Mouse (Mus musculus): Measurements from ENCODE around the gene Glt1d1. TPM values are rescaled to one million over a fixed set of nuclear protein-coding genes. Genes with fewer than 3 reads are reported as not detected.
"Not testable (repeated sequence)": the region's sequence is repeated elsewhere in the genome, so short reads cannot be mapped to it uniquely, and the experiment has no call there.

Gene Glt1d1
- polyA plus RNA-seq, 1 experiment from 2014 or later = 0.04 TPM

DNA sequence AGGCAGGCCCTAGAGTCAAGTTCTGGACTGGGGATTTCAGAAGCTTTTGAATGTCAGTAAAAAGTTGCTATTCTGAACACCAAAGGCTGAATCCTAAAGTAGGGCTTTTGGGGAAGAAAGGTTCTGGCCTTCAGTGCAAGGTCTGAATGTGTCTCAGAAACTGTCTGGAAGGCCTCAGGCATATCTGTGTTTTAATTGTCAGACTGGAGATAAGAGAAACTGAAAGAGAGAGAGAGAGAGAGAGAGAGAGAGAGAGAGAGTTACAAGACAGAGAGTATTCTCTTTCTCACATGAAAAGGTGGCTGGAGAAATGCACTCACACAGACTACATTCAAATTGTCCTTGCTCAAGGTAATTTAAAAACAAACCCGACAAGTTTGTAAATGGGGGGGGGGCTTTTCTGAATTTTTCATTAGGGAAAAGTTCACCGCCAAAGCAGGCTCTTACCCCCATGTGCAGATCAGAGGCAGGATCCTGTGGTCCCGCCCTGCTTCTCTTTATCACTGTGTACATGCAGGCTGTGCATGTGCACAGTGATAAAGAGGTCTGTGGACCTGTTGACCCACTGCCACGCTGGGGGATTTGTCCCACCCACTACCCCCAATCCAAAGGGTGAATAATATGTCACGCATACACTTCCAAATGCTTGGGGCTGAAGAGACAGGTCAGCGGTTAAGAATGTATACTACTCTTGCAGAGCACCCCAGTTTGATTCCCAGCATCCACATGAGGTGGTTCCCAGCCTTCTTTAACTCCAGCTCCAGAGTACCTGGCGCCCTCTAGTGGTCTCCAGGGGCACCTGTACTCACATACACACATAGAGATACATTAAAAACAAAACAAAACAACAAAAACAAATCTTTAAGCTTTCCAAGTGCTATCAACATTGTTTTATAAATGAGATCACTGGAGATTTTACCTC, 83.0 kb downstream of the Glt1d1 start:
- no peak for ATAC-seq
- H3K9me3 ChIP-seq (ENCODE audit: control insufficient read depth) = no peaks in the 10 kb centered on the region
- 58% methylated on average over 7 of the region's 7 CpGs for WGBS

DNA sequence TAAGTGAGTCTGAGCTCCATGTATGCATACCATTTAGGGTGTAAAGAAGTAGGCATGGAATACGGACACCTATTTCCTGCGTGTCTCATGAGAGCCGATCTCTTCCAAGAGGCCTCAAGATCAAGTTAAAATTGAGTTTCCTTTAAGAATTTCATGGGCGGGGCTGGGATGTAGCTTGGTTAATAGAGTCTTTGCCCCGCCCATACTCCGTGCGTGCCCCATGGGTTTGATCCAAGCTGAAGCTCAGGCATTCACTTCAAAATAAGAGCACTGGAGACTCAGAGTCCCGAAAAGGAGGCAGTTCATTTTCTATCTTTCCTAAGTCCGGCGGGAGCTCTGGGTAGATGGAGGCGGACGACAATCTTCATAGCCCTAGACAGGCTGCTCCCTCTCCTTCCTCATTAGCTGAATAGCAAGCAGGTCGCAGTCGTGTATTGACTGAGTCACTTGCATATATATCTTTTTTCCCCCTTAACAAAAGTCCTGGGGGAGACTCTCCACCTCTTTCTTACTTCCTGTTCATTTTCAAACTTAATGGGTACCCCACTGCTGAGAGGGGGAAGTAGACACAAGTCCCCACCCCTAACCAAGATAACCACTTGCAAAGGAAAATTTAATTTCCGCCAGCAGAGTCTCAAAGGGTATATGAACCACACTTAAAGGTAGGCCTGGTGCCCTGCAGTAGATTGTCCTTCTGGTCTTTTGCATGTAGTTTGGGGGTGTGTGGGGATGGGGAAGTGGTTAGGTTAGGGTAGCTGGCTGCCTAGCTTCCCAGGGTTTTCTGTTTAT, 88.7 kb downstream of the Glt1d1 start:
- Histone ChIP-seq H3K9ac (ENCODE audit: low read depth, low read length) (no peak overlapping the region), H3K4me3 (ENCODE audit: low read depth, low read length) (no peak overlapping the region)

More for the DNA sequence above, 83.0 kb downstream of the Glt1d1 start:
- TF ChIP-seq CTCF (IDR thresholded peaks at IDR 0.05; ENCODE audit: low read depth) = no peak
- Histone ChIP-seq H3K27me3 (replicated peaks; ENCODE audit: control insufficient read depth, insufficient read depth, low read length) (no peaks in the 10 kb centered on the region), H3K36me3 (ENCODE audit: control insufficient read depth, insufficient read depth) (no peaks in the 10 kb centered on the region), H3K4me3 (ENCODE audit: low read depth, low read length) (no peak overlapping the region), H3K4me1 (replicated peaks; ENCODE audit: control insufficient read depth, insufficient read depth, low read length) (no peaks in the 10 kb centered on the region), H3K4me2 (replicated peaks; ENCODE audit: low read depth) (no peak overlapping the region), H3K9ac (ENCODE audit: low read depth, low read length) (no peak overlapping the region), H3K27ac (ENCODE audit: low read depth, low read length) (no peak overlapping the region)

DNA sequence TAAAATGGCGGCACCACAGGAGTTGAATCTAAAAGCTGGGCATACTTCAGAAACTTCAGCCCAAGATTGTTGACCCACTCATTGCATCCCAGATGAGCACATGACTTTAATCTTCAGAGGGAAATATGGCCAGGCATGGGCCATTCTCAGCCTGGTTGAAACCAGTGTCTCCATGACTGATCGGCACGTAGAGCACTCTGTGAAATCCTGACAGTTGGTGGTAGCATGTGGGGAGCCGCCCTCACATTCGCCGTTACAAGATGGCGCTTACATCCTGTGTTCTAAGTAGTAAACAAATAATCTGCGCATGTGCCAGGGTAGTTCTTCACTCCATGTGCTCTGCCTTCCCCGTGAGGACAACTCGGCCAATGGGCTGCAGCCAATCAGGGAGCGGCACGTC, 90.1 kb downstream of the Glt1d1 start:
- H3K9ac ChIP-seq (ENCODE audit: low read depth, low read length); H3K27ac ChIP-seq (ENCODE audit: low read depth, low read length); H3K9me3 ChIP-seq (ENCODE audit: control insufficient read depth); H3K4me3 ChIP-seq (ENCODE audit: low read depth, low read length); ATAC-seq; H3K4me2 ChIP-seq (replicated peaks; ENCODE audit: low read depth); H3K36me3 ChIP-seq (ENCODE audit: control insufficient read depth, insufficient read depth); H3K4me1 ChIP-seq (replicated peaks; ENCODE audit: control insufficient read depth, insufficient read depth, low read length); H3K27me3 ChIP-seq (replicated peaks; ENCODE audit: control insufficient read depth, insufficient read depth, low read length): not testable (repeated sequence)
- 95% methylated on average over 12 of the region's 12 CpGs for WGBS

More for the DNA sequence above, 88.7 kb downstream of the Glt1d1 start:
- Histone ChIP-seq H3K27me3 (replicated peaks; ENCODE audit: control insufficient read depth, insufficient read depth, low read length) (no peaks in the 10 kb centered on the region), H3K9me3 (ENCODE audit: control insufficient read depth) (no peaks in the 10 kb centered on the region), H3K36me3 (ENCODE audit: control insufficient read depth, insufficient read depth) (no peaks in the 10 kb centered on the region), H3K27ac (ENCODE audit: low read depth, low read length) (no peak overlapping the region), H3K4me1 (replicated peaks; ENCODE audit: control insufficient read depth, insufficient read depth, low read length) (no peaks in the 10 kb centered on the region), H3K4me2 (replicated peaks; ENCODE audit: low read depth) (peak overlapping the region; percentile 27; the same call in 1 of the 2 replicates)
- no peak for ATAC-seq
- TF ChIP-seq CTCF (IDR thresholded peaks at IDR 0.05; ENCODE audit: low read depth) = no peak
- 26% methylated on average over 15 of the region's 15 CpGs for WGBS

DNA sequence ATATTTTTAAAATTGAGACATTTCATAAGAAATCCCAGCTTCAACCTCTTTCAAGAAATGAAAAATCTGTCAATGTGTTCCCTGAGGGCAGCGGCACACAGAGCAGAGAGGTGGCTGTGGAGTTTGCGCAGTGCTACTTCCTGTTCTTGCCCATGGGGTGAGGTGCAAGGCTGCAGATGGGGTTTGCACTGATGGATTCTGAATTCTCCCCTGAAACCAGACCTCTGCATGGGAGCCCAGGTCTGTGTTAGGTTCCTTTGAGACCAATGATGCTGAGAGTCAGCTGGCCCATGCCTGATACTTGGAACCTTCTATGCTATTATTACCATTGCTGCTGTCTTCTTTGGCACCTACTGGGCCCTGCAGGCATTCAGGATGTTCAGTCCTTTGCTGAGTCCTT, 98.3 kb downstream of the Glt1d1 start:
- no peak for TF ChIP-seq CTCF (IDR thresholded peaks at IDR 0.05; ENCODE audit: low read depth)
- 87% methylated on average over 2 of the region's 2 CpGs for WGBS
- Histone ChIP-seq H3K4me1 (replicated peaks; ENCODE audit: control insufficient read depth, insufficient read depth, low read length) (no peaks in the 10 kb centered on the region), H3K4me2 (replicated peaks; ENCODE audit: low read depth) (no peak overlapping the region), H3K4me3 (ENCODE audit: low read depth, low read length) (no peak overlapping the region), H3K36me3 (ENCODE audit: control insufficient read depth, insufficient read depth) (no peaks in the 10 kb centered on the region), H3K27me3 (replicated peaks; ENCODE audit: control insufficient read depth, insufficient read depth, low read length) (no peaks in the 10 kb centered on the region), H3K9me3 (ENCODE audit: control insufficient read depth) (no peaks in the 10 kb centered on the region), H3K27ac (ENCODE audit: low read depth, low read length) (no peak overlapping the region), H3K9ac (ENCODE audit: low read depth, low read length) (no peak overlapping the region)
- no peak for ATAC-seq

DNA sequence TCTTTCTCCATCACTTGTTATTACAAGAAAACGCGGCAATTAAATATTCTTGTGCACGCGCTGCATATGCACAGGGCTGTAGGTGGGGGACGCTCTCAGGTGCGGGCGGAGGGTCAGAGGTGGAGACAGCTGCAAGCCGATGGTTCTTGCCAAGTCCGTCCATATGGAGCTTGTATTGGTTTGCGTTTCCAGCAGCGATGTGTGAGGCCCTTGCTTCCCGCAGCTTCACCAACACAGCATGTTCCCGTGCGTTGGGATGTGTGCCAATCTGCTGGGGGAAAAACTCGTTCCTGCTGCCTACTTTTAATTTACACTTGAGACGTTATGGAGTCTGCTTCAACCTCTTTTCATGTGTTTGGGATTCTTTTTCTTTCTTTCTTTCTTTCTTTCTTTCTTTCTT, 109.3 kb downstream of the Glt1d1 start:
- no peaks in the 10 kb centered on the region for H3K36me3 ChIP-seq (ENCODE audit: control insufficient read depth, insufficient read depth)
- ATAC-seq = no peak
- H3K27me3 ChIP-seq (replicated peaks; ENCODE audit: control insufficient read depth, insufficient read depth, low read length) = no peaks in the 10 kb centered on the region
- H3K9me3 ChIP-seq (ENCODE audit: control insufficient read depth) = no peaks in the 10 kb centered on the region
- H3K9ac ChIP-seq (ENCODE audit: low read depth, low read length) = no peak overlapping the region
- 86% methylated on average over 16 of the region's 16 CpGs for WGBS
- H3K4me3 ChIP-seq (ENCODE audit: low read depth, low read length) = no peak overlapping the region
- no peak for TF ChIP-seq CTCF (IDR thresholded peaks at IDR 0.05; ENCODE audit: low read depth)
- H3K4me2 ChIP-seq (replicated peaks; ENCODE audit: low read depth) = no peak overlapping the region
- H3K27ac ChIP-seq (ENCODE audit: low read depth, low read length) = no peak overlapping the region
- H3K4me1 ChIP-seq (replicated peaks; ENCODE audit: control insufficient read depth, insufficient read depth, low read length) = no peaks in the 10 kb centered on the region

DNA sequence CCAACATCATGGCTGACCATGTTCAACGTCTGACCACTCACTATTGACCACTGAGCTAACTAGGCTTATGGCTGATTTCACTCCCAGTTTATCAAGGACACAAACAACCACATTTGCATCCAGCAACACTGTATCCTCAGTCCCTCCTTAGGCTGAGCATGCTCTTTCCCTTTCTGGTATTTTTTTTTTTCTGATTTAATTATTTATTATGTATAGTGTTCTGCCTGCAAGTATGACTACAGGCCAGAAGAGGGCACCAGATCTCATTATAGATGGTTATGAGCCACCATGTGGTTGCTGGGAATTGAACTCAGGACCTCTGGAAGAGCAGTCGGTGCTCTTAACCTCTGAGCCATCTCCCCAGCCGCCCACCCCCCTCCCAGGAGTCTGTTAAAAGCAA, 117.5 kb downstream of the Glt1d1 start:
- not testable (repeated sequence) for H3K4me1 ChIP-seq (replicated peaks; ENCODE audit: control insufficient read depth, insufficient read depth, low read length); H3K4me3 ChIP-seq (ENCODE audit: low read depth, low read length); H3K9me3 ChIP-seq (ENCODE audit: control insufficient read depth); H3K27ac ChIP-seq (ENCODE audit: low read depth, low read length); H3K36me3 ChIP-seq (ENCODE audit: control insufficient read depth, insufficient read depth); H3K27me3 ChIP-seq (replicated peaks; ENCODE audit: control insufficient read depth, insufficient read depth, low read length); H3K4me2 ChIP-seq (replicated peaks; ENCODE audit: low read depth); H3K9ac ChIP-seq (ENCODE audit: low read depth, low read length); ATAC-seq
- 87% methylated on average over 3 of the region's 3 CpGs for WGBS

All from intestine, postnatal 0 days (tissue).